In the genomic region with DNA sequence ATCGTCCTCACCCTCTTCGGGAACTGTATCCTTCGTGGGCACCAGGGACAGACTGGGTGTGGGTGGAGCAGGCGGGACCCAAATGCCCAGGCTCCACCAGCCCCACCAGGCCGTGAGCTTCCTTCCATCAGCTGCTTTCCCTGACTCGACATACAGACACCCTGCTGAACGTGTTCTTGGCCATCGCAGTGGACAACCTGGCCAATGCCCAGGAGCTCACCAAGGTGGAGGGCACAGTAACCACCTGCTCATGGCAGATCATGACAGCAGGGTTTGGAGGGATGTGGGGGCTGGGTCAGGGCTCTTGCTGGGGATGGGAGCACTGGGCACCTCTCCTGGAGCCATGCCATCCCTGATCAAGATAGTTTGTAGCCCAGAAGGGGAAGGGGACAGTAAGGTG, we compare ENCODE assay signal across 31 mouse cellular contexts.
A peak's percentile ranks its signal among the peaks of the same experiment; 100 is the strongest.
DNase-seq lines count a peak whose midpoint lies in the region; ATAC-seq lines count a peak whose summit lies in the region.
"Had no signal": no experiment of that assay in that cellular context is flagged by ENCODE, and none has a peak within 500 bp of the region (broad histone marks: within the 10 kb centered on the region; RNA-seq: fewer than 3 reads in every experiment).

No protein-coding gene starts in this region.

- no peak overlapping the region for H3K4me2 ChIP-seq in forebrain, embryonic 15.5 days (replicated peaks)
- H3K4me2 ChIP-seq in forebrain, embryonic 14.5 days (ENCODE audit: low read length), result no peak overlapping the region
- H3K4me2 ChIP-seq in liver, embryonic 12.5 days, result no peak overlapping the region
- H3K4me2 ChIP-seq: forebrain, embryonic 12.5 days; heart, embryonic 12.5 days; hindbrain, embryonic 15.5 days; intestine, embryonic 15.5 days; liver, embryonic 13.5 days; midbrain, embryonic 13.5 days; neural tube, embryonic 13.5 days; stomach, embryonic 15.5 days had no signal

- 0 out of 2 replicates have a peak overlapping the region, but pooled peaks have one; percentile 8 for H3K9ac ChIP-seq in forebrain, embryonic 15.5 days (replicated peaks)
- H3K9ac ChIP-seq in forebrain, embryonic 14.5 days (ENCODE audit: low read length), result no peak overlapping the region
- no peak overlapping the region for H3K9ac ChIP-seq in liver, embryonic 12.5 days
- H3K9ac ChIP-seq: forebrain, embryonic 12.5 days; heart, embryonic 12.5 days; hindbrain, embryonic 15.5 days; intestine, embryonic 15.5 days; liver, embryonic 13.5 days; midbrain, embryonic 13.5 days; neural tube, embryonic 13.5 days; stomach, embryonic 15.5 days had no signal

- H3K4me1 ChIP-seq in forebrain, embryonic 15.5 days, result peaks cover 18% of the 10 kb centered on the region
- H3K4me1 ChIP-seq in forebrain, embryonic 14.5 days (ENCODE audit: control insufficient read depth, insufficient read depth, low read length), result peaks cover 3% of the 10 kb centered on the region; the same call in 1 of the 2 replicates
- H3K4me1 ChIP-seq in liver, embryonic 12.5 days, result no peaks in the 10 kb centered on the region
- H3K4me1 ChIP-seq: hindbrain, embryonic 10.5 days; intestine, embryonic 15.5 days; liver, embryonic 13.5 days; stomach, embryonic 15.5 days had no signal

- H3K27me3 ChIP-seq in forebrain, embryonic 15.5 days, result peaks cover 17% of the 10 kb centered on the region
- peaks cover 14% of the 10 kb centered on the region for H3K27me3 ChIP-seq in forebrain, embryonic 14.5 days (replicated peaks; ENCODE audit: control insufficient read depth, insufficient read depth, low read length)
- H3K27me3 ChIP-seq in liver, embryonic 12.5 days (replicated peaks), result peaks cover 52% of the 10 kb centered on the region

- no peak for DNase-seq in forebrain, embryonic 14.5 days (ENCODE audit: low spot score)
- DNase-seq in left cerebral cortex, postnatal 4 days, result peak; percentile 62
- no peak for DNase-seq in left cerebral cortex, adult 11 months (ENCODE audit: low spot score)
- peak; percentile 92 for DNase-seq in cerebellum, adult 8-10 months
- DNase-seq in cerebellum, postnatal 25 days, result peak; percentile 96 to 97
- DNase-seq: adrenal gland, postnatal 10 days; gastrocnemius, adult 2 months; gastrocnemius, postnatal 36 days; heart, adult 18-20 months; kidney, adult 8-10 months; kidney, postnatal 4 days; liver, embryonic 13.5 days; lung, adult 18-20 months; lung, postnatal 4 days; retina, postnatal 1 day; right cerebral cortex, postnatal 25 days had no signal

- H3K27ac ChIP-seq in forebrain, embryonic 15.5 days (replicated peaks), result no peak overlapping the region
- H3K27ac ChIP-seq in forebrain, embryonic 14.5 days (ENCODE audit: low read depth, low read length), result no peak overlapping the region
- no peak overlapping the region for H3K27ac ChIP-seq in liver, embryonic 12.5 days
- H3K27ac ChIP-seq: forebrain, embryonic 12.5 days; gastrocnemius, adult 2 months; hindbrain, embryonic 10.5 days; hindbrain, embryonic 15.5 days; intestine, embryonic 15.5 days; kidney, postnatal 0 days; liver, embryonic 13.5 days; midbrain, embryonic 13.5 days; neural tube, embryonic 13.5 days; stomach, embryonic 15.5 days had no signal

- no peak overlapping the region for H3K4me3 ChIP-seq in forebrain, embryonic 15.5 days
- no peak overlapping the region for H3K4me3 ChIP-seq in forebrain, embryonic 14.5 days (ENCODE audit: low read depth, low read length)
- H3K4me3 ChIP-seq in liver, embryonic 12.5 days, result no peak overlapping the region
- H3K4me3 ChIP-seq: erythroblast, embryonic 14.5 days; forebrain, embryonic 12.5 days; gastrocnemius, adult 2 months; heart, embryonic 12.5 days; hindbrain, embryonic 10.5 days; hindbrain, embryonic 15.5 days; intestine, embryonic 15.5 days; liver, embryonic 13.5 days; midbrain, embryonic 13.5 days; neural tube, embryonic 13.5 days; stomach, embryonic 15.5 days had no signal

- no peaks in the 10 kb centered on the region for H3K9me3 ChIP-seq in forebrain, embryonic 15.5 days
- H3K9me3 ChIP-seq in forebrain, embryonic 14.5 days (replicated peaks; ENCODE audit: control insufficient read depth, low read length), result no peaks in the 10 kb centered on the region
- H3K9me3 ChIP-seq in liver, embryonic 12.5 days (replicated peaks), result no peaks in the 10 kb centered on the region
- H3K9me3 ChIP-seq: forebrain, embryonic 12.5 days; heart, embryonic 12.5 days; hindbrain, embryonic 10.5 days; hindbrain, embryonic 15.5 days; intestine, embryonic 15.5 days; liver, embryonic 13.5 days; midbrain, embryonic 13.5 days; neural tube, embryonic 13.5 days; stomach, embryonic 15.5 days had no signal

- no peak for ATAC-seq in forebrain, embryonic 15.5 days (replicated peaks)
- ATAC-seq in forebrain, embryonic 14.5 days, result no peak
- ATAC-seq in liver, embryonic 12.5 days, result no peak
- no peak for ATAC-seq in erythroid progenitor cell, adult 5-6 weeks (replicated peaks; ENCODE audit: low FRiP score, poor library complexity, severe bottlenecking)
- ATAC-seq: intestine, embryonic 15.5 days; lung, postnatal 0 days; midbrain, embryonic 13.5 days; Patski had no signal

- intact Hi-C loops in left cerebral cortex, postnatal 4 days (cut with DNase I), result loop anchor here (5.0 to 10.0 kb wide), 3 partner anchors 136 to 258 kb away; no protein-coding TSS in a partner anchor

- 84% methylated on average over 8 of the region's 8 CpGs for whole genome bisulfite sequencing in forebrain, embryonic 15.5 days
- 92% methylated on average over 8 of the region's 8 CpGs for WGBS in forebrain, embryonic 14.5 days
- 71% methylated on average over 8 of the region's 8 CpGs for WGBS in liver, embryonic 12.5 days (ENCODE audit: insufficient replicate concordance)

- H3K36me3 ChIP-seq in forebrain, embryonic 15.5 days, result peaks cover 5% of the 10 kb centered on the region; the same call in 1 of the 2 replicates
- 0 out of 2 replicates have a peak, but pooled peaks cover 3% of the 10 kb centered on the region for H3K36me3 ChIP-seq in forebrain, embryonic 14.5 days (ENCODE audit: control insufficient read depth, insufficient read depth, low read length)
- H3K36me3 ChIP-seq in liver, embryonic 12.5 days, result no peaks in the 10 kb centered on the region
- H3K36me3 ChIP-seq: heart, embryonic 12.5 days; intestine, embryonic 15.5 days; liver, embryonic 13.5 days; stomach, embryonic 15.5 days had no signal

Comparison
In these comparisons a context has a peak if more than half of its experiments do, and no peak if none do; other contexts are left out.
1. DNase-seq: peak in left cerebral cortex, postnatal 4 days (single experiment), cerebellum, adult 8-10 months (single experiment) and cerebellum, postnatal 25 days (2 of 2); none in forebrain, embryonic 14.5 days (single experiment) and left cerebral cortex, adult 11 months (single experiment).